8 mouse cellular contexts compared by ENCODE assay signal in genomic region chr14:59942864-59943611, GRCm38 (mm10).
A peak's percentile ranks its signal among the peaks of the same experiment; 100 is the strongest.
DNase-seq lines count a peak whose midpoint lies in the region; ATAC-seq and TF ChIP-seq lines count a peak whose summit lies in the region.

No protein-coding gene starts in this region.

- H3K27ac ChIP-seq in ES-E14 (ENCODE audit: insufficient read depth, low read depth, low read length, poor library complexity, severe bottlenecking), result no peak overlapping the region
- H3K27ac ChIP-seq in hindbrain, embryonic 12.5 days, result no peak overlapping the region

- no peaks in the 10 kb centered on the region for H3K36me3 ChIP-seq in ES-E14 (ENCODE audit: control insufficient read depth, insufficient read depth, low read length, poor library complexity, severe bottlenecking)
- no peaks in the 10 kb centered on the region for H3K36me3 ChIP-seq in hindbrain, embryonic 12.5 days

- WGBS in hindbrain, embryonic 12.5 days, result 41% methylated on average over 7 of the region's 7 CpGs

- peak; percentile 77 for DNase-seq in ES-E14 (ENCODE audit: low read depth, low spot score)
- DNase-seq in cerebellum, adult 11-12 months, result peak; percentile 72
- peak; percentile 81 for DNase-seq in forelimb bud, embryonic 11.5 days (ENCODE audit: low read depth, low spot score)
- DNase-seq in layer of hippocampus, postnatal 10 days (ENCODE audit: low spot score in 2 of 2), result peak; percentile 89 to 91
- peak; percentile 75 for DNase-seq in lung, postnatal 25 days (ENCODE audit: low spot score)
- DNase-seq in right cerebral cortex, adult 2 months (ENCODE audit: low spot score in 2 of 2), result peak; percentile 88 to 92
- DNase-seq in urinary bladder, postnatal 10 days (ENCODE audit: low spot score), result peak; percentile 37

- no peak overlapping the region for H3K4me3 ChIP-seq in ES-E14 (ENCODE audit: insufficient read depth in 1 of 2, low read depth in 1 of 2, low read length in 2 of 2, poor library complexity in 1 of 2, severe bottlenecking in 1 of 2)
- no peak overlapping the region for H3K4me3 ChIP-seq in hindbrain, embryonic 12.5 days

- no peaks in the 10 kb centered on the region for H3K27me3 ChIP-seq in hindbrain, embryonic 12.5 days

- in situ Hi-C loops in ES-E14 (cut with MboI; ENCODE audit: low sequenced_read_pairs in 2 of 2, unreplicated experiment in 2 of 2), result loop anchor here in 1 of 2 experiments (10.0 kb wide), 1 partner anchor 338 kb away; no protein-coding TSS in a partner anchor

- peak; percentile 67; the same call in 1 of the 2 replicates for ATAC-seq in hindbrain, embryonic 12.5 days (ENCODE audit: low FRiP score)

- no peak overlapping the region for H3K9ac ChIP-seq in ES-E14 (ENCODE audit: insufficient read depth, low read depth, low read length, poor library complexity, severe bottlenecking)
- H3K9ac ChIP-seq in hindbrain, embryonic 12.5 days, result no peak overlapping the region

- no peaks in the 10 kb centered on the region for H3K4me1 ChIP-seq in ES-E14 (ENCODE audit: control insufficient read depth in 2 of 2, insufficient read depth in 2 of 2, low read length in 2 of 2, poor library complexity in 1 of 2)
- H3K4me1 ChIP-seq in hindbrain, embryonic 12.5 days, result peaks cover 5% of the 10 kb centered on the region; the same call in 1 of the 2 replicates

- no peaks in the 10 kb centered on the region for H3K9me3 ChIP-seq in ES-E14 (ENCODE audit: control insufficient read depth, insufficient read depth, low read depth, low read length)
- no peaks in the 10 kb centered on the region for H3K9me3 ChIP-seq in hindbrain, embryonic 12.5 days (replicated peaks)

- no peak overlapping the region for H3K4me2 ChIP-seq in hindbrain, embryonic 12.5 days (replicated peaks)

TF ChIP-seq in ES-E14, 5 proteins besides CTCF, POLR2A, EP300 and RAD21:
- 0 out of 2 replicates have a peak, but pooled peaks have one; percentile 10 for TF ChIP-seq ZNF384 (IDR thresholded peaks at IDR 0.05; ENCODE audit: low read depth, low read length)
- TF ChIP-seq HCFC1 (IDR thresholded peaks at IDR 0.05; ENCODE audit: borderline replicate concordance, insufficient read depth, low read length), result no peak
- no peak for TF ChIP-seq MAFK (IDR thresholded peaks at IDR 0.05; ENCODE audit: insufficient read depth, low read depth, low read length)
- no peak for TF ChIP-seq CHD2 (IDR thresholded peaks at IDR 0.05; ENCODE audit: low read depth, low read length)
- TF ChIP-seq ZC3H11A (IDR thresholded peaks at IDR 0.05; ENCODE audit: borderline replicate concordance, low read depth, low read length), result peak; percentile 76

Comparison
In these comparisons a context has a peak if more than half of its experiments do, and no peak if none do; other contexts are left out.
1. DNase-seq: peak in every context shown above with its lines; median percentile 90 in layer of hippocampus, postnatal 10 days; 90 in right cerebral cortex, adult 2 months; 81 in forelimb bud, embryonic 11.5 days; 77 in ES-E14; 75 in lung, postnatal 25 days; 72 in cerebellum, adult 11-12 months; 37 in urinary bladder, postnatal 10 days.